Mouse (Mus musculus) left cerebral cortex, postnatal 10 days (tissue): ENCODE results near the gene Serpinb9b. TPM values are rescaled to one million over a fixed set of nuclear protein-coding genes. Genes with fewer than 3 reads are reported as not detected.

ENCODE experiments used
- DNase-seq, 2 experiments: peaks; one replicate each; pipeline ENCODE4 v3.0.0; 2021 to 2022; ENCODE audit warnings: low spot score in 2 of 2, mixed read lengths in 1 of 2; ENCODE audit errors: extremely low spot score in 1 of 2
- intact Hi-C: fragments of 180-260 bp; cut with DNase I; formaldehyde crosslinking; loops from one replicate; pipeline ENCODE4 v1.15.1; 2025
- total RNA-seq, 2 experiments: library from RNA; stranded (reverse); gene quantifications; 2 replicates each; pipeline ENCODE4 v1.2.3; 2021

Serpinb9b gene
- total RNA-seq, 2 experiments from 2014 or later: not detected

DNA sequence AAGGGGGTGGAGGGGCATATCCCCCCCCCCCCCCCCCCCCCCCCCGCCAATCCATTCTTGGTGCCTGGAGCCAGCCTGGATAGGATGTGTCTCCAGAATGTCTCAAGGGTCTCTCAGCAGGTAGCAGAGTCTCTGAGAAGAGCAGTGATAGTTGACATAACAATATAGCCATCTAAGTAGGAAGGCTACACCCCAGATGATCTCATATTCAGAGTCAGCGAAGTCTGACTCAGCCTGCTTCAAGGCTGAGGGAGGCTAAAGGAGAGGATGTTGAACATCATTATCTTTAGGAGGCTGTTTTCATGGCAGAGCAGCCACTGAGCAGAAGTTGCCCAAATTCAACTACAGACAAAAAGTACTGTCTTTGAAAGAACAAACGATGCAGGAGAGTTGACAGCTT is 3.1 kb downstream of the Serpinb9b start:
- DNase-seq: no peak
- intact Hi-C loops: no loop called here

GRCm38 (mm10) chr13:33035506-33035905 is 8.3 kb downstream of the Serpinb9b start:
- intact Hi-C loops: no loop called here
- no peak for DNase-seq

GRCm38 (mm10) chr13:33043542-33043941 is 16.3 kb downstream of the Serpinb9b start:
- intact Hi-C loops: no loop called here
- no peak for DNase-seq

- intact Hi-C loops: no loop called here
- no peak for DNase-seq
Observed at GRCm38 (mm10) chr13:33047234-33047633, 20.0 kb downstream of the Serpinb9b start.

DNA sequence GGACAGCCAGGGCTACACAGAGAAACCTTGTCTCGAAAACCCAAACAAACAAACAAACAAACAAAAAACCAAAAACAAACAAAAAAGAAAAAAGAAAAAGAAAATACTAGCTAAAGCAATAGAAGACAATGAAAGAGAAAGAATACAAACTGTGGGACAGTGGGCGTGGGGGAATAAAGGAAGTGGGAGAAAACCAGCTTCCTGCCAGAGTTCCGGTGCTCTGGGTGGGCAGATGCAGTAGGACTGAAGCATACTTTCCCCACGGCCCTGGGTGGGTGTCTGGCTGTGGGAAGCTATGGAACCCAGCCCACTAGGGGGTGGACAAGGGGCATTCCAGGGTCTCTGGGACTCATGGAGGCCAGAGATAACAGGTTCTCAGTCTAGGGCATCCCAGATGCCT is 21.0 kb downstream of the Serpinb9b start:
- no peak for DNase-seq
- intact Hi-C loops: no loop called here

DNA sequence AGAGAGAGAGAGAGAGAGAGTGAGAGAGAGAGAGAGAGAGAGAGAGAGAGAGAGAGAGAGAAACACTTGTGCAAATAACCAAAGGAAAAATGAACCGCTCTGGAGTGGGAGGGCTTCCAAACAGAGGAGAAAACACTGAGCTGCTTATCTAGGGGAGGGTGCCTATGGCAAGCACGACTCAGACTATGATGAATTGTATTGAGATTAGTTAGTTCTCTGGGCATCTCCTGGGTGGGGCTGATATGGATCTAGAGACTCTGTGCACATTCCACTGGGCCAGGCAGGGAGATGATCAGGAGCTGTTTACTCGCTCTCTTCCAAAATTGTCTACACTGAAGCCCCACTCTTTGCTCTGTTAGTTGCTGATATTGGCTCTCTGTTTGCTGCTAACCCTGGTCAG is 24.5 kb downstream of the Serpinb9b start:
- intact Hi-C loops: no loop called here
- no peak for DNase-seq

- DNase-seq: no peak
- intact Hi-C loops: no loop called here
Observed at GRCm38 (mm10) chr13:33063048-33063447, 35.8 kb downstream of the Serpinb9b start.

GRCm38 (mm10) chr13:33067387-33067977 is 40.3 kb downstream of the Serpinb9b start:
- intact Hi-C loops: no loop called here
- DNase-seq: no peak

- intact Hi-C loops: no loop called here
- no peak for DNase-seq
Observed at GRCm38 (mm10) chr13:33068164-33068563, 40.9 kb downstream of the Serpinb9b start.

- DNase-seq: no peak
- intact Hi-C loops: no loop called here
Observed at GRCm38 (mm10) chr13:33071776-33072175, 44.6 kb downstream of the Serpinb9b start.

DNA sequence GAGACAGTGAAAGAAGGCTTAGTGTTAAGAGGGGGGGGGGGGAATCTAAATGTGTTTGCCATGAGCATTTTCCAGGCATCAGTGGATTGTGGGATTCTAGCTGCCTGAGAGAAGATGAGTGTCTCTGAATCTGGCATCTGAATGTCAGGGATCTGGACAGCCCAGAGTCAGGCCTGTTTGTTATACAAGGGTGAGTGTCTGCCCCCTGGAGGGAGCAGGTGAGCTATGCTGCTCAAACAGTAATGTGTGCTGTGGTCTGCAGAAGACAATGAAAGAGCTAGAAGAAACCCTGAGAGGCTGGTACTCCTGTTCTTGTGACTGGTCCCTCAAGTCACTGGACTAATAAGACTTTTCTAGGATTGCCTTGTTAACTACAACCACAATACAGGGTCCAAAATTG is 46.8 kb downstream of the Serpinb9b start:
- intact Hi-C loops: no loop called here
- DNase-seq: peak in 1 of 2 experiments; percentile 39

GRCm38 (mm10) chr13:33076247-33076646 is 49.0 kb downstream of the Serpinb9b start:
- no peak for DNase-seq
- intact Hi-C loops: loop anchor here (2.0 kb wide), 1 partner anchor 173 kb away; no protein-coding TSS in a partner anchor

GRCm38 (mm10) chr13:33077026-33077685 is 49.9 kb downstream of the Serpinb9b start:
- no peak for DNase-seq
- intact Hi-C loops: loop anchor here (2.0 kb wide), 1 partner anchor 174 kb away; no protein-coding TSS in a partner anchor

DNA sequence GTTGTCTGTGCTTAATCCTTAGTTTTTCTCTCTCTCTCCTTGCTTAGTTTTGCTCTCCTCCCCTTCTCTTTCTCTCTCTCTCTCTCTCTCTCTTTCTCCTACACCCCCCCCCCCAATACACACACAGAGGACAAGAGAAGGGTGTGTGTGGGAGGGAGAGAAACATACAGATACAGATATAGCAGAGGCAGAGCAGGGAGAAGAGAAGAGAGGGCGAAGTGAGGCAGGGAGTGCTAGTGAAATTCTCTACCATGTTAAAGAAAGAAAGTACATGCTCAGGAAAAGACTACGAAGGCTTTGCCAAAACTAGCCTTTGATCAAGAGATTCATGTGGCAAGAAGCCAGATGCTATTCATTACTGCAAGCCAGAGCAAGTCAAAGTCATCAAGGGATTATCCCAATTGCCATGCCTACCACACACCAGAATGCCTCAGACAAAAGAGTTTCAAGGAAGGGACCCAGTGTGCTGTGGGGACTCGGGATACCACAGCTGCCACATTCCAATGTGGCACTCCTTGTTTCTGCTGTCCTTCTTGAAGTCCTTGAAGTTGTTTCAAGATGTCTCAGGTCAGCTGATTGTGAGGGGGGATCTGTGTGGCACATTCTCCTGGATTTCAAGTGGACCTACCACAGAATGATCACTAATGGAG is 51.0 kb downstream of the Serpinb9b start, which contains the start of gene Serpinb1b:
Gene Serpinb1b, plus strand, starts transcription at position 520 of the 650 bp plus-strand sequence.
- intact Hi-C loops: no loop called here
- no peak for DNase-seq

GRCm38 (mm10) chr13:33079391-33079790 is 52.2 kb downstream of the Serpinb9b start:
- intact Hi-C loops: no loop called here
- DNase-seq: no peak

- intact Hi-C loops: no loop called here
- peak in 1 of 2 experiments; percentile 25 for DNase-seq
Observed at GRCm38 (mm10) chr13:33080356-33080755, 53.1 kb downstream of the Serpinb9b start.

GRCm38 (mm10) chr13:33083834-33084233 is 56.6 kb downstream of the Serpinb9b start:
- intact Hi-C loops: no loop called here
- DNase-seq: no peak

DNA sequence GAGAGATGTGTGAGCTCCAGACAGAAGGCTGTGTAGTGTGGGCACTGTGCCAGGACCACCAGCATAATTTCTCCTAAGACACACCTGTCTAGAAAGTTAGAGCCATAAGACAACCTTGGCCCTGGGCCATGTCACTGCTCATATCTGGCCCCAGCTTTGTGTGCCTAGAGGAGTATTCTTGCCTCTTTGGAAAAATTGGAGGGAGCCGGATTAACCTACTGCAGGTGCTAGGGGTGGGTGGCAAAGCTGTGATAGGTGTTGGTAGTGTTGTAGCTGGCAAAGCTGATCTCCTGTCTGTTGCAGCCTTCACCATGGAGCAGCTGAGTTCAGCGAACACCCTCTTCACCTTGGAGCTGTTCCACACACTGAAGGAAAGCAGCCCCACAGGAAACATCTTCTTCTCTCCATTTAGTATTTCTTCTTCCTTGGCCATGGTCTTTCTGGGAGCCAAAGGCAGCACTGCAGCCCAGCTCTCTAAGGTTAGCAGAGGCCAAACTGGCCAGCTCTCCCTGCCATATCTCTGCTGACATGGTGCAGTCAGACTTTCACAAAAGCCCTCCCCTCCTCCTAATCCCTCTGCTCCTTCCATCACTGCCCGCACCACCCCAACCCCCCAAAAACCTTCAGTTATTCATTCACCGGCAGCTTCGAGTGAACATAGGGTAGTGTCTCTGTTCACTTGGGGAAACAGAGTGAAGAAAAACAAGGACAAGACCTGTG is 57.9 kb downstream of the Serpinb9b start:
- no peak for DNase-seq
- intact Hi-C loops: no loop called here

DNA sequence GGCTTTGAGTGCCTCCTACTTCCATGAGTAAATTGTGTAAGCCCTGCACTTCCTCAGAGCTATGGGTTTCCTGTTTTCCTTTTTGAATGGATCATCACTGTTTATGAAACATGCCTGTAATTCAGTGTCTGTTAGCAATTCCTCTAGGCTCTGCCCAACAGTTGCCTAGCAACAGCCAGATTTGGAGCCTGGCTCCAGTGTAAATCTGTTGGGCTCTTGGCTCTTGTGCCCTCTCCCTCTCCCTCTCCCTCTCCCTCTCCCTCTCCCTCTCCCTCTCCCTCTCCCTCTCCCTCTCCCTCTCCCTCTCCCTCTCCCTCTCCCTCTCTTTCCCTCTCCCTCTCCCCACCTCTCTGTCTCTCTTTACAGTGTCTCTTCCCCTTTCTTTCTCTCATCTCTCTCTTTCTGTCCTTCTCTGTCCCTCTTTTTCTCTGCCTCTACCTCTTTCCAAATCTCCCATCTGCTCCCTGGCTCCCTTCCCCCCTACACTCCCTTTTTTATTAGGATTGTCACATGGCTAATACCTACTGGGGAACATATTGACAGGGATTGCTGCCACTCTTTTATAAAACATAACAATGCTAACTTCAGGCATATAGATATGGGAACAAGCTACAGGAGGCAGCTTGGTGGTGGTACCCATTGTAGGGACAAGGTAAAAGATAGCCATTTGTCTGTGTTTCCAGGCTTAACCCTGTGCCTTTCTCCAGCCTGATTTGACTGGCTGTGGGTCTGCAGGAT is 58.6 kb downstream of the Serpinb9b start:
- peak in 1 of 2 experiments; percentile 65 for DNase-seq
- intact Hi-C loops: no loop called here
